Mouse (Mus musculus) liver, embryonic 11.5 days (tissue): ENCODE measurements around the gene Sobp. TPM values are rescaled to one million over a fixed set of nuclear protein-coding genes. Genes with fewer than 3 reads are reported as not detected.

Experiments
- ATAC-seq: fragments of 200-750 bp; cut with Nextera tagmentation; replicated peaks from 2 replicates; pipeline ENCODE4 v1.8.0; 2017; ENCODE audit warnings: moderate number of reproducible peaks, mild to moderate bottlenecking, moderate TSS enrichment, moderate library complexity; ENCODE audit not compliant: low FRiP score
- DNase-seq: peaks from one replicate; pipeline ENCODE4 v3.0.0-alpha.2; 2017; ENCODE audit warnings: low spot score
- H3K27ac ChIP-seq: fragments of 300-500 bp; sonication (generic); 2 replicates; pipeline ENCODE4 v1.5.1; 2014; ENCODE audit warnings: mild to moderate bottlenecking, low read depth, low read length, control low read depth
- H3K27me3 ChIP-seq: fragments of 300-500 bp; sonication (generic); replicated peaks from 2 replicates; pipeline ENCODE4 v1.6.1; 2014; ENCODE audit warnings: low read length, mixed read lengths; ENCODE audit not compliant: control insufficient read depth, insufficient read depth
- H3K36me3 ChIP-seq: fragments of 300-500 bp; sonication (generic); 2 replicates; pipeline ENCODE4 v1.6.1; 2014; ENCODE audit warnings: mild to moderate bottlenecking, low read length, moderate library complexity, mixed read lengths; ENCODE audit not compliant: control insufficient read depth, insufficient read depth
- H3K4me1 ChIP-seq: fragments of 300-500 bp; sonication (generic); replicated peaks from 2 replicates; pipeline ENCODE4 v1.6.1; 2014; ENCODE audit warnings: low read length, mixed read lengths; ENCODE audit not compliant: control insufficient read depth, insufficient read depth
- H3K4me2 ChIP-seq: fragments of 300-500 bp; sonication (generic); 2 replicates; pipeline ENCODE4 v1.6.1; 2014; ENCODE audit warnings: mild to moderate bottlenecking, control low read depth, moderate library complexity
- H3K4me3 ChIP-seq: fragments of 300-500 bp; sonication (generic); 2 replicates; pipeline ENCODE4 v1.5.1; 2014; ENCODE audit warnings: low read depth, low read length, control low read depth
- H3K9ac ChIP-seq: fragments of 300-500 bp; sonication (generic); 2 replicates; pipeline ENCODE4 v1.6.1; 2014; ENCODE audit warnings: low read depth, low read length, control low read depth
- H3K9me3 ChIP-seq: fragments of 300-500 bp; sonication (generic); 2 replicates; pipeline ENCODE4 v1.6.1; 2016; ENCODE audit warnings: low read length, inconsistent platforms, mixed read lengths; ENCODE audit not compliant: control insufficient read depth
- WGBS: fragments of 180-500 bp; shearing (Covaris S2); extraction: QIAGEN DNeasy Blood & Tissue Kit; methylation state at CpG from one replicate; pipeline ENCODE4 v1.1.7; 2014; 5-methylcytosine and 5-hydroxymethylcytosine counted together
- polyA plus RNA-seq: library from polyadenylated mRNA; unstranded; fragments of >200 nt; fragmentation: Nextera tagmentation; extraction: Ambion mirVana; gene quantifications from 2 replicates; pipeline ENCODE4 v1.2.1, GENCODE M21; 2014

The Sobp gene
- polyA plus RNA-seq, 1 experiment from 2014 or later = 0.45 TPM

DNA sequence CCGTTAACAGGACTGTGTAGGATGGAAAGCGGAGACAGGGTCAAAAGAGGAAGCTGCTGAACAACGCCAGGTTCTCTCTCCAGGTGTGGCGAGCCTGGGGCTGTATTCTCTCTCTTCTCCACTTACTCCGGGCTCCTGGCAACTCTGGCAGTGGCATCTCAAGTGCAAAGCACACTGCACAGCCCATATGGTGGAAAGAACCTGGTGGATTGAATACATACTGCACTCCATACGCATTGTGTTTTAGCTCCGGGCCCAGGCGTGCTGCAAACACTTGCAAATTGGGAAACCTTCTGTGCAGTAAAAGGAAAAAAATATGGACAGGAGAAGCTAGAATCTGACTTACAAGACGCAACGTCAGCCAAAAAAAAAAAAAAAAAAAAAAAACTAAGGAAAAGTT is 80.9 kb downstream of the Sobp start:
- Histone ChIP-seq H3K4me2 (no peak overlapping the region), H3K27ac (no peak overlapping the region), H3K9me3 (no peaks in the 10 kb centered on the region), H3K27me3 (peaks cover 2% of the 10 kb centered on the region; the same call in 1 of the 2 replicates), H3K9ac (no peak overlapping the region), H3K36me3 (no peaks in the 10 kb centered on the region), H3K4me1 (no peaks in the 10 kb centered on the region), H3K4me3 (no peak overlapping the region)
- DNase-seq = no peak
- 72% methylated on average over 10 of the region's 10 CpGs for WGBS
- no peak for ATAC-seq

DNA sequence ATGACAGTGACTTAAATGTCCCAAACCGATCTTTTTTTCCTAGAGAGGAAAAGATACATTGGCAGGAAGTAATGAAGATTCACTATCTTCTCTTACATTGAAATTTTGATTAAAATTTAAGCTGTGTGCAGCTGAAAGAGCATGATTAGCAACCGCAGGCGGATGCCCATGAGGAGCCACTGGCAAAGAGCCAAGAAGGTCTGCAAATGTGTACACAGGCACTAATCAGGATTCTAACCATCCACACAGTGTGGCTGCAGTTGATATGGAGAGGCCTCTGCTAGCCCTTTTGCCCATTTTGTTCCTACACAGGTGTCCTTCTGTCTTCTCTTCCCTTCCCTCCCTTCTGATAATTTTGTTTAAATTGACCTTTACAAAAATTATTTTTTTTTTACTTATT is 84.3 kb downstream of the Sobp start:
- Histone ChIP-seq H3K9ac (no peak overlapping the region), H3K4me1 (no peaks in the 10 kb centered on the region), H3K27me3 (peaks cover 2% of the 10 kb centered on the region; the same call in 1 of the 2 replicates), H3K27ac (no peak overlapping the region), H3K9me3 (no peaks in the 10 kb centered on the region), H3K4me3 (no peak overlapping the region), H3K36me3 (no peaks in the 10 kb centered on the region), H3K4me2 (no peak overlapping the region)
- DNase-seq = no peak
- WGBS = 81% methylated on average over 3 of the region's 3 CpGs
- no peak for ATAC-seq

DNA sequence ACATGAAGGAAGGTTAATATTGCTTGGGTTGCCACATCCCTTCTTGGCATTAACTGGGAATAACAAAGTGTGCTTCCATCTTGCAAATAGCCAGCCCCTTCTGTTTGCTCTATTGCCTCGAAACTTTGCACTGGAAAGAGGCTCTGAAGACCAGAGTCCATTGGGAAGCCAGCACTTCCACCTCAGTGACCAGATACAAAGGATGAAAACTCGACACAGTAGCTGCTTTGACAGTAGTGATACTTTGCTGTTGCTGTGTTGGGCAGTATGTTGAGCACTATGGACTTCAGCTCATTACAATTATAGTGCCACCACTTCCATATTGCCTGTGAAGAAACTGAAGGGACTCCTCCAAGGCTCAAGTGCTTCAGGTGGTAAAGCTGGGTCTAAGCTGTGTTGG is 86.9 kb downstream of the Sobp start:
- H3K4me2 ChIP-seq = no peak overlapping the region
- no peak overlapping the region for H3K4me3 ChIP-seq
- ATAC-seq (no peak), DNase-seq (no peak)
- WGBS = 53% methylated on average over 2 of the region's 2 CpGs
- 0 out of 2 replicates have a peak, but pooled peaks cover 2% of the 10 kb centered on the region for H3K27me3 ChIP-seq
- no peaks in the 10 kb centered on the region for H3K9me3 ChIP-seq
- H3K9ac ChIP-seq = no peak overlapping the region
- H3K4me1 ChIP-seq = no peaks in the 10 kb centered on the region
- H3K27ac ChIP-seq = no peak overlapping the region
- H3K36me3 ChIP-seq = no peaks in the 10 kb centered on the region

DNA sequence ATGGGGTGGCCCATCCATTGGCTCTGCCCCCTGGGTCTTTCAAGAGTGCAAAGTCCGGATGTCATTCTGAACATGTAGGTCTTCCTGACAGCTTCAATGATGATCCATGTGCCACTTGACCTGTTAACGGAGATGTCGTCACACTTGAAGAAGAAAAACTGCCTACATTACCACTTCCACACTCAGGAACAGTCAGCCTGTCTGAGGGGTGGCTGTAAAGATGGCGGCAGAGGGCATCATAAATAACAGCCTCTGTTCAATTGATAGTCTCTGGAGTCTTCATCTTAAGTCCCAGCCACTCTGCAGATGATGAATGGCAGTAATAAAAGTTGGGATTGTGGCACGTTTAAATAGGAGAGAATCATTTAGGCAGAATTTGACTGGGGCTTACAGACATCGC is 87.4 kb downstream of the Sobp start:
- Histone ChIP-seq H3K4me1 (no peaks in the 10 kb centered on the region), H3K27ac (no peak overlapping the region), H3K36me3 (no peaks in the 10 kb centered on the region), H3K4me2 (no peak overlapping the region), H3K9me3 (no peaks in the 10 kb centered on the region), H3K4me3 (no peak overlapping the region), H3K27me3 (0 out of 2 replicates have a peak, but pooled peaks cover 2% of the 10 kb centered on the region), H3K9ac (no peak overlapping the region)
- no peak for ATAC-seq
- no peak for DNase-seq
- WGBS = 81% methylated on average over 6 of the region's 6 CpGs

DNA sequence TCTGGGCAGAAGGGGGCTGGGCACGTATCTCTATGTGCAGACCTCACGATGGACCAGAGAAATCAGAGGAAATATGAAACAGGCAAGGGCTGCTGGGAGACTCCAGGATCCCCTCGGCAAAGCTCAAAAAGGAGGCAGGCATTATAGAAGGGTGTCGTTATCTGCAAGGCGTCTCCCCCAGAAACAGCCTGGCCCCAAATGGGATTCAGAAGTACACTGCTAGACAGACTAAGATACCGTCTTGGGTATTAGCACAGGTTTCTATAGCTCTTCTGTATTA is 90.3 kb downstream of the Sobp start:
- DNase-seq (no peak), ATAC-seq (no peak)
- H3K9me3 ChIP-seq = no peaks in the 10 kb centered on the region
- no peaks in the 10 kb centered on the region for H3K27me3 ChIP-seq
- no peak overlapping the region for H3K4me3 ChIP-seq
- H3K27ac ChIP-seq = no peak overlapping the region
- H3K36me3 ChIP-seq = no peaks in the 10 kb centered on the region
- H3K4me2 ChIP-seq = no peak overlapping the region
- H3K4me1 ChIP-seq = no peaks in the 10 kb centered on the region
- no peak overlapping the region for H3K9ac ChIP-seq
- WGBS = 64% methylated on average over 6 of the region's 6 CpGs

DNA sequence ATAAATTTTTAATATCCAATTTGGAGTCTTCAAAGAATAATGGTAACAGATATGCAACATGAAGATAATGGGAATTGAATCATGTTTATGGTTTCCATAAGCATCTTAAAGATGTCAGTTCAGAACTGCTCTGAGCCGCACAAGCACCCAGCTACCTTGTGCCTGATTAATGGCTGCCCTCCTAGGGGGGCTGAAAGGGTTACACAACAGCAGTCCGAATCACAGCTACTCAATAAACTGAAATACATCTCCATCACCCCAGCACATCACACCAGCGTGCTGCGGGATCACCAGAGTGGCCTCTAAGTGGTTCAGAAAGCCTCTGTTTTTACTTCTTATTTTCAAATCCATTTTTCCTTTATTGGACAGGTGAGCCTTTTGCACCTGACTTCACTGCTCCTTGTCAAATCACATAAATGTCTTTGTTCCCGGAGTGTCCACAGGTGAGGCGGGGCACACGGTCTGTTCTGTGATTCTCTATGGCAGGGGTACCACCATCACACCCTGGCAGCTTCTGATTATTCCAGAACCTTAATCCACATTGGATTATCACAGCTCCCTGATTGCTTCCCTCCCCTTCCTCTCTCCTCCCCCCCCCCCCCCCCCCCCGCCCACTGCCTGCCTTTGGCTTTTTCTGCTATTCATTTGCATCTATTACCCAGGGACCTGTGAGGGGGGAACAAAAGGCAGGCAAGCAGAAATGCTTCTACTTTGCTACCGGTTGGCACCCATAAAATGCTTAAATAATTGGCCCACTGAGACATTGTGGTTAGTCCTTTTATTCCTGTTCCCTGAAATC is 90.8 kb downstream of the Sobp start:
- H3K36me3 ChIP-seq = no peaks in the 10 kb centered on the region
- no peaks in the 10 kb centered on the region for H3K4me1 ChIP-seq
- ATAC-seq (no peak), DNase-seq (no peak)
- H3K4me2 ChIP-seq = no peak overlapping the region
- H3K9ac ChIP-seq = no peak overlapping the region
- no peak overlapping the region for H3K27ac ChIP-seq
- H3K9me3 ChIP-seq = no peaks in the 10 kb centered on the region
- WGBS = 78% methylated on average over 8 of the region's 9 CpGs
- H3K27me3 ChIP-seq = no peaks in the 10 kb centered on the region
- no peak overlapping the region for H3K4me3 ChIP-seq

DNA sequence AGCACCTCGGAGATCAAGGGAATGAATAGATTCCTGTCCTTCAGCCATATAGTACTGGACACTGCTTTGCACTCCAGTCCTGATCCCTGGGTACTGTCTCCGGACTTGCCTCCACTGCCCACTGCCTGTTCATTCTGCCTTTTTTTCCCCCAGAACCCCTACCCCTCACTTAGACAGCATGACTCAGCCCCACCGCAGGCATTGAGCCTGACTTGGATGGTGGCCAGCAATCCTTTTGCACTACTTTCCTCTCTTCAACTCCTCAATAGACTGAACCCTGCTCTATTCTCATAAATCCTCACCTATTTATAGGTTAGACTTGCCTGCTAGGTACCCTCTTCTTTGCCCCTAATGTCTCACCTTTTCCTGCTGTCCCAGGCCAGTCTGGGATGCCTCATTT is 93.0 kb downstream of the Sobp start:
- ATAC-seq (no peak), DNase-seq (no peak)
- no peak overlapping the region for H3K27ac ChIP-seq
- H3K27me3 ChIP-seq = no peaks in the 10 kb centered on the region
- H3K9ac ChIP-seq = no peak overlapping the region
- no peaks in the 10 kb centered on the region for H3K9me3 ChIP-seq
- 80% methylated on average over 3 of the region's 3 CpGs for WGBS
- no peak overlapping the region for H3K4me3 ChIP-seq
- H3K4me1 ChIP-seq = no peaks in the 10 kb centered on the region
- no peaks in the 10 kb centered on the region for H3K36me3 ChIP-seq
- no peak overlapping the region for H3K4me2 ChIP-seq

DNA sequence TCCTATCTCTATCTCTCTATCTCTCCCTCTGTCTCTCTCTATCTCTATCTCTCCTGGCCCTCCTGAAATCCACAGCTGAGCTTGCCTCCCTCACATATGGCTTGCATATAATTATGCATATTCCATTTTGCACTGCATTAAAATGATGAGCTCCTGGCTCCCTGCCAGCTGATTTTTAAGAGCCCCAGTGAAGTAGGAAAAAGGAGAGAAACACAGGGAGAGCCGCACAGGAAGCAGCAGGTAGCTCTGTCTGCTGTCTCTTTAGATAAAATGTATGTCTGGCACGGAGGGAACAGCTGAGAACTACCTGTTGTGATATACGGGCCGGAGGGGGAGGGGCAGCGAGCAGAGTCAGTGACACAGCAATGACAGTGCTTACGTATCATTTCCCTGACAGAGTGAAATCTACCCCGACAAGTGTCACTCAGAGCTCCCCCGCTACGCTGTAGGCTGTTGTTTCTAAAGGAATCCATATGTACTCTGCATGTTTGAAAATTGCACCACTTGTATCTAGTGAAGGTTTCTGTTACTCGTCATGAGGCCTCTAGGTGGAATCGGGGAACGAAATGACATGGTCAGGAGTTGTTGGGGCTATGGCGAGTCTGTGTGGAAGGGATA is 98.7 kb downstream of the Sobp start:
- Histone ChIP-seq H3K9ac (no peak overlapping the region), H3K36me3 (no peaks in the 10 kb centered on the region), H3K9me3 (no peaks in the 10 kb centered on the region), H3K4me1 (no peaks in the 10 kb centered on the region), H3K27ac (no peak overlapping the region), H3K4me3 (no peak overlapping the region), H3K27me3 (no peaks in the 10 kb centered on the region), H3K4me2 (no peak overlapping the region)
- 70% methylated on average over 13 of the region's 13 CpGs for WGBS
- ATAC-seq (no peak), DNase-seq (no peak)

DNA sequence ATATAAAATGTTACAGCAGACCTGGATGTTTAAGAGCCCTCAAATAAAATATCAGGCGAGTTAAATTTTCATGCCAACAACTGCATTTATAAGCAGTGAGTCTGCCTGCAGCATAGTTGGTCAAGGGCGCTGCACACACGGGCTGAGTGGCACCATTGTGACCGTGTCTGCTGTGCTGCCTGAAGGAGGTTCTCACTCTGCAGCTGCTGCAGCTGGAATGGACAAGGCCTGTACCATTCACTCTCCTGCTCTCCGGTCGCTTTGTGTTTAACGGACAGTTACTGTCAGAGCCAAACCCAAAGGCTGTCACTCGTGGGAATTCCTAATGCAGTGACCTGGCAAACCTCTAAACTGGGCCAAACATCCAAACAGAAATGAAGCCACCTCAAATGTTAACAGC is 101.0 kb downstream of the Sobp start:
- H3K9me3 ChIP-seq = no peaks in the 10 kb centered on the region
- ATAC-seq = no peak
- WGBS = 76% methylated on average over 8 of the region's 8 CpGs

More for the DNA sequence above, 101.0 kb downstream of the Sobp start:
- no peak overlapping the region for H3K4me2 ChIP-seq
- no peak overlapping the region for H3K9ac ChIP-seq
- no peaks in the 10 kb centered on the region for H3K4me1 ChIP-seq
- no peaks in the 10 kb centered on the region for H3K36me3 ChIP-seq
- no peak overlapping the region for H3K4me3 ChIP-seq
- DNase-seq = no peak
- no peak overlapping the region for H3K27ac ChIP-seq
- no peaks in the 10 kb centered on the region for H3K27me3 ChIP-seq
